Mouse (Mus musculus) spleen, adult 2 months (tissue): ENCODE data around the gene Synpr. TPM values are rescaled to one million over a fixed set of nuclear protein-coding genes. Genes with fewer than 3 reads are reported as not detected.

ENCODE experiments used
- DNase-seq, 2 experiments: peaks; one replicate each; pipeline versions ENCODE4 v3.0.0 to v3.0.0-alpha.2; 2012 to 2021; ENCODE audit warnings: low spot score in 2 of 2, low read depth in 1 of 2
- H3K27ac ChIP-seq: fragments of 200-500 bp; 2 replicates; pipeline ENCODE4 v1.5.1; 2012; ENCODE audit warnings: low read length, inconsistent platforms; ENCODE audit not compliant: insufficient read depth
- H3K27me3 ChIP-seq: fragments of 200-500 bp; 2 replicates; pipeline ENCODE4 v1.6.1; 2012; ENCODE audit warnings: mild to moderate bottlenecking, moderate library complexity, low read length, inconsistent platforms; ENCODE audit not compliant: control insufficient read depth, insufficient read depth
- H3K36me3 ChIP-seq: fragments of 200-500 bp; 2 replicates; pipeline ENCODE4 v1.6.1; 2012; ENCODE audit warnings: mild to moderate bottlenecking, low read length, inconsistent platforms; ENCODE audit not compliant: control insufficient read depth, insufficient read depth
- H3K4me1 ChIP-seq: fragments of 200-500 bp; 2 replicates; pipeline ENCODE4 v1.6.1; 2011; ENCODE audit warnings: inconsistent platforms; ENCODE audit not compliant: control insufficient read depth, insufficient read depth, insufficient read length
- H3K4me3 ChIP-seq: fragments of 200-500 bp; 2 replicates; pipeline ENCODE4 v1.5.1; 2011; ENCODE audit warnings: mild to moderate bottlenecking, inconsistent platforms; ENCODE audit not compliant: insufficient read depth, insufficient read length; ENCODE audit errors: extremely low read depth
- CTCF ChIP-seq: fragments of 200-500 bp; IDR thresholded peaks from 2 replicates; pipeline ENCODE4 v1.5.1; 2011; ENCODE audit warnings: mild to moderate bottlenecking, inconsistent platforms; ENCODE audit not compliant: insufficient read depth, insufficient read length, insufficient replicate concordance; ENCODE audit errors: extremely low read depth
- POLR2A ChIP-seq: fragments of 200-500 bp; IDR thresholded peaks from 2 replicates; pipeline ENCODE4 v1.6.1; 2011; ENCODE audit warnings: low read depth, low read length, inconsistent platforms
- WGBS: fragments of 180-500 bp; shearing (Covaris S2); methylation state at CpG from one replicate; pipeline ENCODE4 v1.1.7; 2018; 5-methylcytosine and 5-hydroxymethylcytosine counted together
- polyA plus RNA-seq: library from polyadenylated mRNA; depleted of rRNA; stranded (reverse); fragments of >200 nt; gene quantifications from 2 replicates; pipeline ENCODE4 v1.2.3, GENCODE M21; 2012

Gene Synpr
- polyA plus RNA-seq, 1 experiment = not detected

- H3K27ac ChIP-seq = no peak overlapping the region
- no peaks in the 10 kb centered on the region for H3K4me1 ChIP-seq
- WGBS = 59% methylated on average over 3 of the region's 3 CpGs
- no peak overlapping the region for H3K4me3 ChIP-seq
- no peak for TF ChIP-seq POLR2A
- no peak for TF ChIP-seq CTCF
- H3K36me3 ChIP-seq = no peaks in the 10 kb centered on the region
- DNase-seq = no peak
- H3K27me3 ChIP-seq = no peaks in the 10 kb centered on the region
Observed at GRCm38 (mm10) chr14:13453461-13454204, 169.1 kb downstream of the Synpr start.

DNA sequence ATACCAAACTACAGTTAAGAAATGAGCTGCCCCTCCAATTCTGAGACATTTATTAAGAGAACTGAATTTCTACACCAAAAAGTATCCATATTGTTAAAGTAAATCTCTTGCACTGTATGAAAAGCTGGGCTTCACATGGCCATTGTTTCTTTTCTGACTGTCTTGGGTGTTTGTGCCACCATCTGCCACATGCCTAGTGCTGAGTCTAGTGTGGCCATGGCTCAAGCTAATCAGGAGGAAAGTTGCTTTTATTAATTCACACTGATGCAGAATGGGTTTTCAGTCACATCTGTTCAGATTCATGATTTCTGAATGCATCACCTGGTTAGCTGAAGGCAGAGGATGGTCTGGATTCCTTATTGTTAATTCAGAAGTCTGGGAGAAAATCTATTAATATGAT, 170.4 kb downstream of the Synpr start:
- DNase-seq = no peak
- no peak for TF ChIP-seq CTCF
- no peak for TF ChIP-seq POLR2A
- Histone ChIP-seq H3K4me1 (no peaks in the 10 kb centered on the region), H3K27ac (no peak overlapping the region), H3K27me3 (no peaks in the 10 kb centered on the region), H3K4me3 (no peak overlapping the region), H3K36me3 (no peaks in the 10 kb centered on the region)

DNA sequence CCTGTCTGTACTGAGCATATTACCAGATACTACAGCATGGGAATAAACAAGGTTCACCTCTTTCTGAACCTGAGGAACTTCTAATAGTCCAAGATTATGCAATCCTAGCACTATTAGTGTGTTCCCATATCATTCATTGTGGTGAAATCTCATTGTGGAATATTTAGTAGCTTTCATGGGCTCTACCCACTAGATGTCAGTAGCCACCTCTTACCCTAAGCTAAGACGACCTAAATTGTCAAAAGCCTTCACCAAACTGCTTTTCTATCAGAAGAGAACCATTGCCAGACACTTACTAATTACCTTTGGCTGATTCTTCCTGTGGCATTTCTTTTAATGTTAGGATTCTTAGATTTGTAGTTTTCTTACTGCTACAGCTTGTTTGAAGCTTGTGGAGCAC, 174.8 kb downstream of the Synpr start:
- TF ChIP-seq CTCF = no peak
- no peak for TF ChIP-seq POLR2A
- 13% methylated on average over 1 of the region's 1 CpGs for WGBS
- no peak overlapping the region for H3K4me3 ChIP-seq
- H3K36me3 ChIP-seq = no peaks in the 10 kb centered on the region
- no peak for DNase-seq
- no peaks in the 10 kb centered on the region for H3K27me3 ChIP-seq
- H3K4me1 ChIP-seq = no peaks in the 10 kb centered on the region
- H3K27ac ChIP-seq = no peak overlapping the region

- DNase-seq = no peak
- Histone ChIP-seq H3K4me3 (no peak overlapping the region), H3K27ac (no peak overlapping the region), H3K27me3 (no peaks in the 10 kb centered on the region), H3K36me3 (no peaks in the 10 kb centered on the region), H3K4me1 (no peaks in the 10 kb centered on the region)
- no peak for TF ChIP-seq CTCF
- no peak for TF ChIP-seq POLR2A
- 76% methylated on average over 2 of the region's 2 CpGs for WGBS
Observed at GRCm38 (mm10) chr14:13469211-13469610, 184.6 kb downstream of the Synpr start.

GRCm38 (mm10) chr14:13477821-13478220, 193.2 kb downstream of the Synpr start:
- WGBS = 82% methylated on average over 1 of the region's 1 CpGs
- Histone ChIP-seq H3K36me3 (no peaks in the 10 kb centered on the region), H3K4me1 (no peaks in the 10 kb centered on the region), H3K4me3 (no peak overlapping the region), H3K27me3 (no peaks in the 10 kb centered on the region), H3K27ac (no peak overlapping the region)
- DNase-seq = no peak
- TF ChIP-seq POLR2A (no peak), CTCF (no peak)

- Histone ChIP-seq H3K4me3 (no peak overlapping the region), H3K4me1 (no peaks in the 10 kb centered on the region), H3K36me3 (no peaks in the 10 kb centered on the region), H3K27ac (no peak overlapping the region), H3K27me3 (no peaks in the 10 kb centered on the region)
- TF ChIP-seq CTCF = no peak
- no peak for TF ChIP-seq POLR2A
- DNase-seq = no peak
- 65% methylated on average over 5 of the region's 5 CpGs for WGBS
Observed at GRCm38 (mm10) chr14:13505355-13505754, 220.8 kb downstream of the Synpr start.

GRCm38 (mm10) chr14:13518608-13519139, 234.1 kb downstream of the Synpr start:
- H3K4me3 ChIP-seq = no peak overlapping the region
- H3K27ac ChIP-seq = no peak overlapping the region
- TF ChIP-seq POLR2A = no peak
- TF ChIP-seq CTCF = no peak
- DNase-seq = no peak
- no peaks in the 10 kb centered on the region for H3K27me3 ChIP-seq
- H3K4me1 ChIP-seq = no peaks in the 10 kb centered on the region
- no peaks in the 10 kb centered on the region for H3K36me3 ChIP-seq
- WGBS = 85% methylated on average over 5 of the region's 5 CpGs
